Mouse (Mus musculus): Measurements from ENCODE around the gene Prok1.

DNA sequence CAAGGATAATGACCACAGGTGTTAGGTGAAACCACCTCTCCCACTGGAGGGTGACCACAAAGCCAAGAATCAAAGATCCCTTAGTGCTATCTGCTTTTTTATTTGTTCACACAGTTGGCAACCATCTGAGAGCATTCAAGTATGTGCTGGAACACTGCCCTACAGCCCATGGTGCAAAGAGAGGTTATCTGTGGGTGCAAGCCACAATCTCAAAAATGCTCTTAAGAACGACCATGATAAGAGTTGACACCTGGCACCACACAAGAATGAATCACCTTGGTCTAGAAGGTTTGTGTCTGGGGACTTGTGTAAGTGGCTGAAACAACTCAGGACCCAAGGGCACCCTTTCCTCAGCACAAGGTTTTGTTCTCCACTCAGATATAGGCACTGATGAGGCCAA is 16.3 kb downstream of the Prok1 start:
- TF ChIP-seq POLR2A (IDR thresholded peaks at IDR 0.05; ENCODE audit: borderline replicate concordance, extremely low read depth, insufficient read depth, insufficient read length, poor library complexity, severe bottlenecking): no peak
- TF ChIP-seq CTCF (IDR thresholded peaks at IDR 0.05; ENCODE audit: borderline replicate concordance, extremely low read depth, insufficient read depth, insufficient read length): no peak

All from brain, embryonic 14.5 days (tissue).